Mouse (Mus musculus): ENCODE data around the gene Atp6v0a4.
A peak's percentile ranks its signal among the peaks of the same experiment; 100 is the strongest.

Atp6v0a4 gene

GRCm38 (mm10) chr6:38124207-38124835 is at the start of gene Atp6v0a4:
Gene Atp6v0a4 (minus strand): TSS chr6:38124586.
- no peak for DNase-seq

DNA sequence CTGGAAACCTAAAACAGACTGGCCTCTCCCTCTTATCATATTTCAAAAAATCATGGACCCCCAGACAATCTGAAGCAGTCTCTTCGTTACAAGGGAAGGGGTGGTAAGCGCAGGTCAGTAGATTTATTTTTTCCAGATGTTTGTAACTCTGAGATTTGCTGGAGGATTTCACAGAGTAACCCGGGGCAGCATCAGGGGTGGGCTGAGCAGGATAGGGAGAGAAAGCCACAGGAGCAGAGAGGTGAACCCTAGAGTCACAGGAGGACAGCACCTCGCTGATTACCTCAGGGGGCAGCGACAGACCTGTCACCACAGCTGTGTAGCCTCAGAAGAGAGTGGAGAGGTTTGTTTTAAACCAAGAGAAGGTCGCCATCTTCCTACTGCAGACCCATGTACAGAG is 41.0 kb upstream of the Atp6v0a4 start:
- DNase-seq: no peak

DNA sequence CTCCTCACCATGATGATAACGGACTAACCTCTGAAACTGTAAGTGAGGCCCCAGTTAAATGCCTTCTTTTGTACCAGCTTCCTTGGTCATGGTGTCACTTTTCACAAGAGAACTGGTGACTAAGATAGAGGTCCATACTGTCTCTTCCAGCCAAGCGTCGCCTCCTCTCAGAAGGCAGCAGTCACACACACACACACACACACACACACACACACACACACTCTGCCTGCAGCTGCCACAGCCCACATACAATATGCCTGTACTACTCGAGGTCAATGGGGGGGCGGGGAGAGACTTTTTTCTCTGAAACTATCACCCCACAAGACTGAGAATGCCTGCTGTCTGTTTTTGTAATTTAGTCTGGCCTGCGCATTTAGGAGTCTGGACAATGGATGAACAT is 40.3 kb upstream of the Atp6v0a4 start:
- no peak for DNase-seq

DNA sequence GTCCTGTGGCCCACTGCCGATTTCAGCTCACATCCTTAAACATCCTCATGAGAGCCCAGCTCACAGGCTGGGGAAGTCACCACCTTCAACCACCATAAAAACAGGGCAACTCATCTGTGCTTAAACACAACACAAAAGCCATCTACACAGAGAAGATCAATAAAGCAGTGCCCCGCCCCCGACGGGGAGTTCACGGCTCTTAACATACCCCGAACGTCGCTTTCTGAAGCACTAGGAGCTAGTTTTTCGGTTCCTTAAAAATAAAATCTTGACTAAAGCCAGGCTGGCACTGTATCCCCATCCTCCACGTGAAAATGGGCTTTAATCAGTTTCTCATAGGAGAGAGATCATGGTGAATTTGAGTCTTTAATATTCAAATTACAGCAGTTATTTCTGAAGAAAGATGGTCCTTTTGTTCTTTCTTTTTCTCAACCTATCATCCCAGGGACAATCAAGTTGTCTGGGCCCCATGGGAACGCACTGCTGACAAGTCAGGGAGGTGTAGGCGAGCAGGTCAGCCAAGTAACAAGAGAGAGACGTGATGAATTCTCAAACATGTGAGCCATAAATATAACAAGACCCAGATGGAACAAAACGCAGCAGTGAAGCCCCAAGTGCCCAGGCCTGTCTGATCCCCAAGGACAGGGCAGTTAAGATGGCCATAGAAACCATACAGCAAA is 38.6 kb upstream of the Atp6v0a4 start:
- DNase-seq: no peak

GRCm38 (mm10) chr6:38160556-38160955 is 36.2 kb upstream of the Atp6v0a4 start:
- no peak for DNase-seq

GRCm38 (mm10) chr6:38160102-38160501 is 35.7 kb upstream of the Atp6v0a4 start:
- peak; percentile 77 to 80 for DNase-seq

DNA sequence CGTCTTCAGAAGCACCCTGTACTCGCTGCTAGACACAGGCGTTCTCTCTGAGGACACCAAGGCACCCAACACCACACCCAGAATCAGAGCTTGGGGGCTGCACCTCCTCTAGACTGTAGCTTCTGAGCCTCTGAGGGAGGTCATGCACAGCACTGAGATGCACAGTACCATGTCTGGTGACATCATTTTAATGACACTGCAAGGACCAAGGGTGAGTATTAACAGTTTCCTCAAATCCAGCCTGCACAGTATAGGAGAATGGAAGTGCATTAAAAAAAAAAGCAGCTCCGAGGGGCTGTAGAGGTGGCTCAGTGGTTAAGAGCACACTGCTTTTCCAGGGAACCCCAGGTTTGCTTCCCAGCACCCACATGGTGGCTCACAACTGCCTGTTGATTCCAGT is 35.2 kb upstream of the Atp6v0a4 start:
- DNase-seq: no peak

DNA sequence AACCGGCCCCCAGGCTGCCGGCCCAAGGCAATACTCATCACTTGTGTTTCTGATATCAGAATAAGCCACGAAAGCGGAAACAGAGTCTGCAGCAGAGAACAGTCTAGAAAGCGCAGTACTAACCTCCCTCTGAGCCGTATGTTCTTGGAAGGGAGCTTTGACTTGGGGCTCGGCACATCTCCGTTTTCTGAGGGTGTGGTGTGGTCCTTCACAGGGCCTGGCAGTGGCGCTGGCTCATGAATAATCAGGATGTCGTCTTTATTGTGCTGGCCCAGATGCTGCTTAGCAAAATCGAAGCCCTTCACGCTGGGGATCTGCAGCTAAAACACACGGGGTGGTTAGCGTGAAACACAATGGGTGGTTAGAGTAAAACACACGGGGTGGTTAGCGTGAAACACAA is 33.5 kb upstream of the Atp6v0a4 start:
- DNase-seq: no peak

- no peak for DNase-seq
Observed at GRCm38 (mm10) chr6:38156204-38156603, 31.8 kb upstream of the Atp6v0a4 start.

GRCm38 (mm10) chr6:38152305-38152704 is 27.9 kb upstream of the Atp6v0a4 start:
- no peak for DNase-seq

DNA sequence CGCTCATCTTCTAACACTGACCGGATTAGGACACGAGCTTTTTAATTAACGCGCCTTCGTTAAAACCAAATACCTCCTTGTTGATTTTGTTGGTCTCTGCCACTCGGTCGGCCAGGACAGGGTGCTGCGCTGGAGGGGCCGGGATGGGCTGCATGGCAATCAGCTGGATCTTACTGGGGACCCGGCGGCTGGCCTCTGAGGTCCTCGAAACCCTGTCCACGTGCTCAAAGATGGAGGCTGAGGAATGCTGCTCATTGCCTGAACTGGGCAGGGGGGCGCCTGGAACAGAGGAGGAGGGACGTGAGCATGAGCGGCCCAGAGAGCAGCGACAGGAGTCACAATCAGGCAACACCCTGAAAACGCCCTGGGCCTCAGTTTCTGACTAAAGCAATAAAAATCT is 25.1 kb upstream of the Atp6v0a4 start:
- DNase-seq: no peak

GRCm38 (mm10) chr6:38148626-38149025 is 24.2 kb upstream of the Atp6v0a4 start:
- DNase-seq: no peak

DNA sequence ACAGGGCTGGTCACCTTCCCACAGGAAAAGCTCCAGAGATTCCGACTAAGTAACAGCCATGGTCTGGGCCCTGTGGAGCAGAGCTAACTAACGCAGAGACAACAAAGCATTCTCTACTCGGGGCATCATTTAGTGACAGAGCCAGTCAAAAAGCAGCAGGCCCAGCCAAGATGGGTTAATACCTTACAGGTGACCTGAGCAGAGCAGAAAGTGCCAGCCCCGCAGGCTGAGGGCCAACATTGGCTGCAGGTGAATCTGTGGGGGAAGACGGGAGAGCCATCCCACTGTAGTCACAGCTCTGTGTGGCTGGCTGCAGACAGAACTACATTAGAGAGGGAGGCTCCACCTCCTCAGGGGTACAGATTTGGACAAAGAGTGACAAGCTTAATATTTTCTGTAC is 22.9 kb upstream of the Atp6v0a4 start:
- no peak for DNase-seq

GRCm38 (mm10) chr6:38145463-38146065 is 21.2 kb upstream of the Atp6v0a4 start:
- DNase-seq: no peak

DNA sequence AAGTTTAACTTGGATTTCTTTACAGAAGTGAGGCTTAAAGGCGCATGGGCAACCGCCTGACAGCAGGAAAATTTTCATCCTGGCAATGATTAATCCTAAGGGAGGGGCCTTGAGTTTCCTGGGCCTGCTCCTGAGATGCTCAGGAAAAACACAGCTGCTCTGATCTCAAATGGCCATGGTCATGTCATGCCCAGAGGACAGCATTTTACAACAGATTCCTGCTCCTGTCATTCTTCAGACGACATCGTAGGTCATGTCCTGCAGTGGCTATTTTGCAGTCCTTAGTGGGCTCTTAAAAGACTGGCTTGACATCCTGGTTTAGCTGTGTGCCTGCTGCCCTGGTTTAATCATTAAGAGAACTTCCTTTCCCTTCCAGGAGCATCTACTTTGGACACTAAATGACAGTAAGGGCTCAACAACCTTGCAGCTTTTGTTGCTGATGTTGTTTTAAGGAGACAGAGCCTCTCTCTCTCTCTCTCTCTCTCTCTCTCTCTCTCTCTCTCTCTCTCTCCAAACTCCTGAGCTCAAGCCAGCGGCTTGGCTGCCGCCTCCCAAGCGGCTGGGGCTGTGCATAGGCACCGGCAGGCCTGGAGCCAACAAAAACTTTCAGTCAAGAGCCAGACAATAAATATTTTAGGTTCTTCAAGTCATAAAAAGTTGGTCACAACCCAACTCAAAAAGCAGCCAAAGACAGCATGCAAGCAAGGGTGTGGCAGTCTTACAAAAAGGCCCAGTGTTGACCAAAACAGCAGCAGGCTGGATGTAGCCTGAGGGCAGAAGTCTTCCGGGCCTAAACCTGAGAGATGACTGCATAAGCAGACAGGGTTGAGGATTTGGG is 20.0 kb upstream of the Atp6v0a4 start:
- no peak for DNase-seq

DNA sequence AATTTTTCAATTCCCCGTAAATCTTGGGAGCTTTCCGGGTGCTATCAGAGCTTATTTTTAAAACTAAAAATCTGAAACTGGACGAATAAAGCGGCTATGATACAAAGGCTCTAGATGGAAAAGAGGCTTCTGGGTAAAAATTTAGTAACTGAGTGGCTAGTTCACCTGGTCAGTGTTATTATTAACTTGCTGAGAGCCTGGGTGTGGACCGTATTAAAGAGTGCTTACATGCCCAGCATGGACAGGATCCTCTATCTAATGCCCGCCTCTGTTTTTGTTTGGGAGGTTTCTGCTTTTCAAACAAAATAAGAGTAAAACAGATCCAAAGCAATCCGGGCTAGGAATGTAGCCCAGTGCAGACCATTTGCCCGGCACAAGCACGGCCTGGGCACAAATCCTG is 16.0 kb upstream of the Atp6v0a4 start:
- no peak for DNase-seq

DNA sequence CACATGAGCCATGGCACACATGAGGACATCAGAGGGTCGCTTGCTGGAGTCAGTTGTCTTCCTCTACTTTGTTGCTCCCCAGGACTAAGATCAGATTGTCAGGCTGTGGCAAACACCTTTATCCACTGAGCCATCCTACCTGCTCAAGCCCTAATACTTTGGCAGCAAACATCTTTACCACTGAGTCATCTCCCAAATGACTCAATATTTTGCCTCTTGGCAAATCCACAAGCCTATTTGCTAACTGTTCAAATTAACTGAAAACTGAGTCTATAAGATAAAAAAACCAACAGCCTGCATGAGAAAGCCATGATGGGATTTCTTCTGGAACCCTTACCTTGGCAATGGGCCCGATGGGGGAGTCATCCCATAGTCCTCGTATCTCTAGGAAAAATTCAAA is 14.7 kb upstream of the Atp6v0a4 start:
- DNase-seq: no peak

DNA sequence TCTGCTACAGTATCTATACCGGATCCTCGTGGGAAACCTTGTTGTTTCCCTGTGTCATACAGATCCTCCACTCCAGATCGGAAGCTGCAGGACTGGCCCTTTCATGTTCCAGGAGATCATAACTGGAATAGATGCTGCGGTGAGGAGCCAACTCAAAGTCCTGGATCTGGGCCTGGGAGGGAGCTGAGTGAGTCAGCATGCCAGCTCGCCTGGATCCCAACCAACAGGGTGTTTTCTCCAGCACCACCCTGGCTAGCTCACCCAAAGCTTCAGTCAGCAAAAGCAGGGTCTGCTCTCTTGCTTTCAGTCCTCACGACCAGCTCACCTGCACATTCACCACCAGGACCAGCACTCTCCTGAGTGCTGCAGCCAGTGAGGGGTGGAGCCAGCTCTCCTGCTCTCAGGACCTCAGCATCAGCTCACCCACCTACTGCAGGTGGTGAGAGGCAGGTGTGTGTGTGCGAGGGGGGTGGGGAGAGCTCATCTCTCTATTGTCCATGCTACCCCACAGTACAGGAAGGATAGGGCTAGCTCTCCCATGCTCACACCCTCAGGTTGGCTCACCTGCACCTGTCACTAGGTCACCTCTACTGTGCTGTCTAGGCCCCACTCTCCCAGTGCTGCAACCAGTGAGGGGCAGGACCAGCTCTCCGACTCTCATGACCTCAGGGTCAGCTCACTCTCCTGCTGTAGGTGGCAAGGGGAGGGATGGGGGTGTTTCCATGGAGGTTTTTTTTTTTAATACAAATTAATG is 10.6 kb upstream of the Atp6v0a4 start:
- DNase-seq: no peak

- no peak for DNase-seq
Observed at GRCm38 (mm10) chr6:38131801-38132231, 7.4 kb upstream of the Atp6v0a4 start.

DNA sequence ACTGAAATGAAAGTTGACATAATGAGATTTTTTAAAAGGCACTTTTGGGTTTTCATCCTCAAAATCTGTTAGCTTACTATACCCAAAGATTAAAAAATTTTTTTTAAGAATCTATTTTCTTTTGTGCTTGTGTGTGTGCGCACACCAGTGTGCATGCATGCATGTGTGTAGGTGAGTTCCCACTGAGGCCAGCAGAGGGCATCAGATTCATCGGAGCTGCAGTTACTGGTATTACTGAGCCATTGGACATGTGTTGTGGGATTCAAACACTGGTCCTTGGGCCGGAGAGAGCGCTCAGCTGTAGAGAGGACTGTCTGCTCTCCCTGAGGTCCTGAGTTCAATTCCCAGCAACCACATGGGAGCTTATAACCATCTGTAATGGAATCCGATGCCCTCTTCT is 5.5 kb upstream of the Atp6v0a4 start:
- DNase-seq: no peak

- no peak for DNase-seq
Observed at GRCm38 (mm10) chr6:38128115-38128514, 3.7 kb upstream of the Atp6v0a4 start.

GRCm38 (mm10) chr6:38125462-38125861 is 1.1 kb upstream of the Atp6v0a4 start:
- no peak for DNase-seq

DNA sequence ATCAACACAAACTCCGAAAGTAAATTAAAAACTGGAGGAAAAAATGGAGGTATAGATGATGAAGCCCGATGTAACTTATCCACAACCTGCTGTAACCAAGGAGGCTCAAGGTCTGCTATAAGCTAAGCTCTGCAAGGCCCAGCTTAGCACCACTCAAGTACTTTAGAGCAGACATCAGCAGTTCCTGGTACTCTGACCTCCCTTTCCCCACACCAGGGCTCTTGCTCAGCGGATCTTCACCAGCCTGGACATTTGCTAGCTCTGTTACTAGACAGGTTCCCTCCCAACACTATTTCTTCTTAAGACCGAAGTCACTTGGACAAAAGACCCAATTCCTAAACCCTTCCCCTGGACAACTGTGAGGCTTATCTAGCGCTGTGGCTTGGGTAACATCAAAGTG is 496 bp upstream of the Atp6v0a4 start:
- no peak for DNase-seq

Measured in B cell, adult 2 months (primary cell).